Mouse (Mus musculus): ENCODE results near the gene Itsn1. TPM values are rescaled to one million over a fixed set of nuclear protein-coding genes. Genes with fewer than 3 reads are reported as not detected.

Gene Itsn1
- polyA plus RNA-seq, 1 experiment from 2014 or later = 32.5 TPM

DNA sequence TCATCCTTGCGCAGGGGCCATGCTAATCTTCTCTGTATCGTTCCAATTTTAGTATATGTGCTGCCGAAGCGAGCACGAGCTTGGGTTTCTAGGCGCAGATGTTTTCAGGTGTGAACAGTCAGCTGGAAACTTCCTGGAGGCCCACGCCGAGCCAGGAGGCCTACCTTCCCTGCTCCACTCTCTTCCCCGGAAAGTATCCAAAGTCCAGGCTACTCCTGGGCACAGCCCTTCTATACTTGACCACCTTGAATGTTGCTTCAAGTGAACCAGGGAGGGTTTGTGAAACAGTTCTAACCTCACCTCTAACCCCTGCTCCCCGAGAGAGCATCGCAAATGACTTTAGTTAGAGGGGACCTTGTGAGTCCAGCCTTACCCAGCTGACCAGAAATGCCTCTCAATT, 192.3 kb downstream of the Itsn1 start:
- DNase-seq (ENCODE audit: low spot score) (no peak), ATAC-seq (ENCODE audit: insufficient number of reproducible peaks, low FRiP score, low TSS enrichment, low read depth) (no peak)
- H3K4me2 ChIP-seq (ENCODE audit: low read depth, severe bottlenecking) = no peak overlapping the region
- no peak overlapping the region for H3K9ac ChIP-seq (ENCODE audit: low read length)
- no peaks in the 10 kb centered on the region for H3K27me3 ChIP-seq (ENCODE audit: control insufficient read depth, insufficient read depth, low read length)
- H3K9me3 ChIP-seq (ENCODE audit: control insufficient read depth, low read length) = no peaks in the 10 kb centered on the region
- H3K27ac ChIP-seq (replicated peaks; ENCODE audit: low read depth, low read length) = no peak overlapping the region
- WGBS = 90% methylated on average over 11 of the region's 11 CpGs
- peaks cover 22% of the 10 kb centered on the region for H3K36me3 ChIP-seq (ENCODE audit: control insufficient read depth, insufficient read depth, low read length)
- no peaks in the 10 kb centered on the region for H3K4me1 ChIP-seq (ENCODE audit: control insufficient read depth, insufficient read depth, low read length)
- no peak overlapping the region for H3K4me3 ChIP-seq (ENCODE audit: low read depth, low read length)

DNA sequence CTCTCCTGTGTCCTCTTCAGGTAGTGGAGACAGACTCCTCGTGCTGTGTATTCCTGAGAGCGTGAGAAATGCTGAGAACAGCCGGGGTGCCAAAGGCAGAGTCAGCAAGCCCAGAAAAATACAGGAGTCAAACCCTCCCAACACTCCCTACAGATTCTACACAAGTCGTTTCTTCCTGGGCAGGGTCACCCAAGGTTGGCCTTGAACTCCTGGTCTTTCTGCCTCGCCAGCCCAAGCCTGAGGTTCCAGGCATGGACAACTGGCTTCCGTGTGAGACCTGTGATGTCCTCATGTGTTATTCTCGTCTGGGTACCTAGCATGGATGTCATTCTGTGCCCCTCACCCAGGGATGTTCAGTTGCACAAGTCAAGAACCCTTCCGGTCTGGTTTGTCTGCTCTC, 193.9 kb downstream of the Itsn1 start:
- H3K4me3 ChIP-seq (ENCODE audit: low read depth, low read length) = no peak overlapping the region
- H3K27me3 ChIP-seq (ENCODE audit: control insufficient read depth, insufficient read depth, low read length) = no peaks in the 10 kb centered on the region
- no peak overlapping the region for H3K9ac ChIP-seq (ENCODE audit: low read length)
- 78% methylated on average over 8 of the region's 8 CpGs for WGBS
- H3K4me1 ChIP-seq (ENCODE audit: control insufficient read depth, insufficient read depth, low read length) = no peaks in the 10 kb centered on the region
- H3K27ac ChIP-seq (replicated peaks; ENCODE audit: low read depth, low read length) = no peak overlapping the region
- ATAC-seq (ENCODE audit: insufficient number of reproducible peaks, low FRiP score, low TSS enrichment, low read depth) = no peak
- H3K4me2 ChIP-seq (ENCODE audit: low read depth, severe bottlenecking) = no peak overlapping the region
- no peak for DNase-seq (ENCODE audit: low spot score)
- H3K9me3 ChIP-seq (ENCODE audit: control insufficient read depth, low read length) = no peaks in the 10 kb centered on the region
- peaks cover 35% of the 10 kb centered on the region for H3K36me3 ChIP-seq (ENCODE audit: control insufficient read depth, insufficient read depth, low read length)

DNA sequence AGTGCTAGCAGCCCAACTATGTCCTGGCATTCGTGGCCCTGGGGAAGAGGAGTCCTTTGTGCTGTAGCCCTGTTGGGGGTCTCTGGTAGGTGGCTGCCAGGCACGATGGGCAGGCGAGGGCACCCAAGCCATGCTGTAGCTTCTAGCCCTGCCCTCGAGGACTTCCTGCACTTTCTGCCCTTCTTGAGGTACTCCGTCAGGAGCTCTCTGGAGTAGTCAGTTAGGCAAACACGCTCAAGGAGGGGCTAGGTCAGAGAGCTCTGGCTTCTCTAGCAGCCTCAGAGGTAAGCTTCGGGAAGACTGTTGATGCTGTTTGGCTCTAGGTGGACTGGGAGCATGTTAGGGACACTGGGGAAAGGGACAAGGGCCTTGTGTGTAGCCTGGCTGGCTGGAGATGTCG, 195.3 kb downstream of the Itsn1 start:
- Histone ChIP-seq H3K36me3 (ENCODE audit: control insufficient read depth, insufficient read depth, low read length) (peaks cover 42% of the 10 kb centered on the region), H3K4me1 (ENCODE audit: control insufficient read depth, insufficient read depth, low read length) (no peaks in the 10 kb centered on the region), H3K9ac (ENCODE audit: low read length) (no peak overlapping the region), H3K27ac (replicated peaks; ENCODE audit: low read depth, low read length) (no peak overlapping the region), H3K4me2 (ENCODE audit: low read depth, severe bottlenecking) (no peak overlapping the region), H3K4me3 (ENCODE audit: low read depth, low read length) (no peak overlapping the region), H3K9me3 (ENCODE audit: control insufficient read depth, low read length) (no peaks in the 10 kb centered on the region), H3K27me3 (ENCODE audit: control insufficient read depth, insufficient read depth, low read length) (no peaks in the 10 kb centered on the region)
- DNase-seq (ENCODE audit: low spot score) = no peak
- no peak for ATAC-seq (ENCODE audit: insufficient number of reproducible peaks, low FRiP score, low TSS enrichment, low read depth)
- WGBS = 94% methylated on average over 8 of the region's 8 CpGs

DNA sequence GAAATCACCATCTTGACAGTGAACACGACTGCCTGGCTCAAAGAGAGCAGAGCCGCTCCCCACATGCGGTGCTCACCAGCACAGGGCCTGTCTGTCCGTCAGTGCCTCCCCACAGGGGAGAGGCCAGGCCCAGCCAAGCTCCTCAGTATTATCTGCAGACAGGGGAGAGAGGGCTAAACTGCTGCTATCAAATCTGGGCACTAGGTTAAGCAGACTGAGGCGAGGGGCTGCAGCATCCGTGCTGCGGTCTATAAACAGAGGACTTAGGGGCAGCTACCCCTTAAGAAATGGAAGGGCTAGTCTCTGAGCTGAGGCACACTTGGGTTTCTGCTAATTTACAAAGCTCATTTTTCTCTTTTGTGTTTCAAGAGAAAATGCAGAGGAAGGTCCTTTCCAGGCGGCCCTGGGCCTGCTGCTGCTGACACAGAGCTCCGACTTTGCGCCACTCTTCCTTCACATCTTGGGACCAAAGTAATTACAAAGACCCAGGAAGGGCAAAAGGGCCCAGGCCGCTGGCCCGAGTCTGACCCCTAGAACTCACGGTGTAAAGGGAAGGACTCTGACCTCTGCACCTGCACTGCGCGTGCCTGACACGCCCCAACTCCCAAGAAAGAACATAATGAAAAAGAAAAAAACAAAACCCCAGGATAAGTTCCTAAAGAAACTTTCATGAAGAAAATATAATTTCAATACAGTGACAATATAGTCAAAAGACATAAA, 199.0 kb downstream of the Itsn1 start:
- 88% methylated on average over 16 of the region's 16 CpGs for WGBS
- H3K9me3 ChIP-seq (ENCODE audit: control insufficient read depth, low read length) = no peaks in the 10 kb centered on the region
- DNase-seq (ENCODE audit: low spot score) (no peak), ATAC-seq (ENCODE audit: insufficient number of reproducible peaks, low FRiP score, low TSS enrichment, low read depth) (no peak)
- H3K27me3 ChIP-seq (ENCODE audit: control insufficient read depth, insufficient read depth, low read length) = no peaks in the 10 kb centered on the region
- H3K27ac ChIP-seq (replicated peaks; ENCODE audit: low read depth, low read length) = no peak overlapping the region
- H3K36me3 ChIP-seq (ENCODE audit: control insufficient read depth, insufficient read depth, low read length) = peaks cover 41% of the 10 kb centered on the region
- H3K4me1 ChIP-seq (ENCODE audit: control insufficient read depth, insufficient read depth, low read length) = no peaks in the 10 kb centered on the region
- H3K9ac ChIP-seq (ENCODE audit: low read length) = no peak overlapping the region
- H3K4me3 ChIP-seq (ENCODE audit: low read depth, low read length) = no peak overlapping the region
- H3K4me2 ChIP-seq (ENCODE audit: low read depth, severe bottlenecking) = no peak overlapping the region

DNA sequence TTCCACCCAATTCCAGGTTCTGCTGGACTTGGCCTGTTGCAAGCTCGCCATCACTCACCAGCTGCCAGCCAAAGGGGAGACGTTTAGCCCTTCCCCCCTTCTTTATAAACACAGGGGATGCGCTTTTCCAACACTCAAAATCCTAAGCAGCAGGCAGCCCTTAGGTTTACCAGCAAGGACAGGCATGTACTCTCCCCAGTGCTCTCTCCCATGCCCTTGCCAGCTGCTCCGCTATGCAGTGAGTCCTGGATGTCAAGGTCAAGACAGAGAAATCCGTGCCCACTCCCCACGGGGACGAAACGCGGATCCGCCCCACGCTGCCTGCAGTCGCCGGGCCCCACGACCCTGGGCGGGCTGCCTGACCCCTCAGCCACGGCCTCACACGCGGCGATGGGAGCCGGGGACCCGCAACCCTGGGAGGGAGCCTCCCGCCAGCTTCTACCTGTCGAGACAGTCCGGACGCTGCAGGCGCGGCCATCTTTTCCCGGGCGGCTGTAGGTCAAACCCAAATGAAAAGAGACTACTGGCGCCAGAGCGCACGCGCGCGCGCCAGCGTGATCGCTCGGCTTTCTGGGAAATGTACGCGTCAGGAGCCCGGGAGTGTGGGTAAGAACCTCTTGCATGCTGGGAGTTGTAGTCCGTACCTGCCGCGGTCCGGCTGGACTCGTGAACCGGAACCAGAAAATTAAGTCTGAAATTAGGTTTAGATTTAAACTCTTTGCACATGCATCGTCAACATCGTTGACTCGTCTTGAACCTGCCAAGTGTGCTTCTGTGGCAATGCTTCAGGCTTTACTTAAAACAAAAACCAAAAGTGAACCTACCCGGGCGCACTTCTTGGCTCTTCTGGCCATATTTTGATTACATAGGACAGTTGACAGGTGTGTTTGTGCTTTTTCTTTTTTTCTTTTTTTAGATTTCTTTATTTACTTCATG, 202.3 kb downstream of the Itsn1 start:
- Histone ChIP-seq H3K36me3 (ENCODE audit: control insufficient read depth, insufficient read depth, low read length) (peaks cover 20% of the 10 kb centered on the region), H3K9me3 (ENCODE audit: control insufficient read depth, low read length) (no peaks in the 10 kb centered on the region), H3K9ac (ENCODE audit: low read length) (peak overlapping the region; percentile 95), H3K27ac (replicated peaks; ENCODE audit: low read depth, low read length) (peak overlapping the region; percentile 53; the same call in 1 of the 2 replicates), H3K27me3 (ENCODE audit: control insufficient read depth, insufficient read depth, low read length) (no peaks in the 10 kb centered on the region), H3K4me1 (ENCODE audit: control insufficient read depth, insufficient read depth, low read length) (no peaks in the 10 kb centered on the region), H3K4me3 (ENCODE audit: low read depth, low read length) (peak overlapping the region; percentile 99), H3K4me2 (ENCODE audit: low read depth, severe bottlenecking) (peak overlapping the region; percentile 70)
- WGBS = under 1% methylated on average over 53 of the region's 53 CpGs
- DNase-seq (ENCODE audit: low spot score) (peak; percentile 94), ATAC-seq (ENCODE audit: insufficient number of reproducible peaks, low FRiP score, low TSS enrichment, low read depth) (peak; percentile 89)

DNA sequence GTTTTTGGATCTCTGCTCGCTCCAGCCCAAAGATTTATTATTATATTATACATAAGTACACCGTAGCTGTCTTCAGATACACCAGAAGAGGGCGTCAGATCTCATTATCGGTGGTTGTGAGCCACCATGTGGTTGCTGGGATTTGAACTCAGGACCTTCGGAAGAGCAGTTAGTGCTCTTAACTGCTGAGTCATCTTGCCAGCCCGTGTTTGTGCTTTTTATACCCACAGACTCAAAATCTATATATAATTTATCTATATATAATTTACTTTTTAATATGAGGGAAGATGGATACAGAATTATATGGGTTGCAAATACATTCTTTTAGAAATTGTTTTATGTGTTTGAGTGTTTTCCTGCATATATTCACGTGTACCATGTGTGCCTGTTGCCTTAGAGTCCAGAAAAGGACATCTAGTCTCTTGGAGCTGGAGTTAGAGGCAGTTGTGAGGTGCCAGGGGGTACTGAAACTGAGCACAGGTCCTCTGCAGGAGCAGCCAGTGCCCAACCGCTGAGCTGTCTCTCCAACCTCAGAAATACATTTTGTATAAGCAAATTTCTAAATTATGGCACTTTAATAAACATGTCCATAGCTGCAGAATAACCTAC, 203.1 kb downstream of the Itsn1 start:
- Histone ChIP-seq H3K36me3 (ENCODE audit: control insufficient read depth, insufficient read depth, low read length) (peaks cover 12% of the 10 kb centered on the region), H3K27me3 (ENCODE audit: control insufficient read depth, insufficient read depth, low read length) (no peaks in the 10 kb centered on the region), H3K4me3 (ENCODE audit: low read depth, low read length) (peak overlapping the region; percentile 99; the same call in 1 of the 2 replicates), H3K4me1 (ENCODE audit: control insufficient read depth, insufficient read depth, low read length) (no peaks in the 10 kb centered on the region), H3K27ac (replicated peaks; ENCODE audit: low read depth, low read length) (no peak overlapping the region), H3K4me2 (ENCODE audit: low read depth, severe bottlenecking) (peak overlapping the region; percentile 70; the same call in 1 of the 2 replicates), H3K9ac (ENCODE audit: low read length) (no peak overlapping the region), H3K9me3 (ENCODE audit: control insufficient read depth, low read length) (no peaks in the 10 kb centered on the region)
- 58% methylated on average over 8 of the region's 8 CpGs for WGBS
- ATAC-seq (ENCODE audit: insufficient number of reproducible peaks, low FRiP score, low TSS enrichment, low read depth) (no peak), DNase-seq (ENCODE audit: low spot score) (no peak)

DNA sequence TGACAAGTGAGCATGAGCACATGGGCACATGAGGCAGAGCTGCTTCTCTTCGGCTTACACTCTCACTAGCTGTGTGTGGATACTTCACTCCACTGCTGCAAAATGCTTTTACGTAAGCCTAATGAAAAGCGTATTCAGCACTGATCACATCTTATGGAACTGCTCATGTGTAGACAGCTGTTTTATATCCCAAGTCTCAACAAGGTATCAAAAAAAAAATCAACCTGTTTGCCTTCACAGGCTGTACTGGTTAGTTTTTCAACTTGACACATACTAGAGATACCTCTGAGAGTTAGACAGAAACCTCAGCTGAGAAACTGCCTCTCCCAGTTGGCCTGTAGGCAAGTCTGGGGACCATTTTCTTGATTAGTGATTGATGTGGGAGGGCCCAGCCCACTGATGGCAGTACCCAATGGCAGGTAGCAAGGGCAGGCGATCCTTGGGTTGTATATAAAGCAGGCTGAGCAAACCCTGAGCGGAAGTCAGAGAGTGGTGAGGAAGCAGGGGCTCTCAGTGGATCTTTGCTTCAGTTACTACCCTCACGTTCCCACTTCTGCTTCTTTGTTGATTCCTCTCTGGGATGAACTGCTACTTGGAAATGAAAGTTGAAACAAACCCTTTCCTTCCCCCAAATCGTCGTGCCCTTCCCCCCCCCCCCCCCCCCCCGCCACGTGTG, 203.9 kb downstream of the Itsn1 start:
- Histone ChIP-seq H3K4me2 (ENCODE audit: low read depth, severe bottlenecking) (no peak overlapping the region), H3K9me3 (ENCODE audit: control insufficient read depth, low read length) (no peaks in the 10 kb centered on the region), H3K36me3 (ENCODE audit: control insufficient read depth, insufficient read depth, low read length) (peaks cover 7% of the 10 kb centered on the region), H3K27me3 (ENCODE audit: control insufficient read depth, insufficient read depth, low read length) (no peaks in the 10 kb centered on the region), H3K4me1 (ENCODE audit: control insufficient read depth, insufficient read depth, low read length) (no peaks in the 10 kb centered on the region), H3K9ac (ENCODE audit: low read length) (no peak overlapping the region), H3K4me3 (ENCODE audit: low read depth, low read length) (no peak overlapping the region), H3K27ac (replicated peaks; ENCODE audit: low read depth, low read length) (no peak overlapping the region)
- ATAC-seq (ENCODE audit: insufficient number of reproducible peaks, low FRiP score, low TSS enrichment, low read depth) (no peak), DNase-seq (ENCODE audit: low spot score) (no peak)
- WGBS = 62% methylated on average over 8 of the region's 10 CpGs

DNA sequence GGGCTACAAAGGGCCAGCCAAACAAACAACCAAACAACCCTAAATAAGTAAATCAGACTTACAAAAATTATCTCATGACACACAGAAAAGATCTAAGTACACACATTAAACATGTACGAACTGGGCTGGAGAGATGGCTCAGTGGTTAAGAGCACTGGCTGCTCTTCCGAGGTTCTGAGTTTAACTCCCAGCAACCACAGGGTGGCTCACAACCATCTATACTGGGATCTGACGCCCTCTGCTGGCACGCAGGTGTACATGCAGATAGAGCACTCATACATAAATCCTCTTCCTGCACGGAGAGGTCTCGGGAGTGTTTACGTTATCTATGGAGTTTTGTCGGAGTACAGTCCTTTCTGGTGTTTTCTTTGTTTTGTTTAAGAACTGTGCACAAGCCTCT, 206.0 kb downstream of the Itsn1 start:
- Histone ChIP-seq H3K27me3 (ENCODE audit: control insufficient read depth, insufficient read depth, low read length) (no peaks in the 10 kb centered on the region), H3K27ac (replicated peaks; ENCODE audit: low read depth, low read length) (no peak overlapping the region), H3K9ac (ENCODE audit: low read length) (no peak overlapping the region), H3K9me3 (ENCODE audit: control insufficient read depth, low read length) (no peaks in the 10 kb centered on the region), H3K4me2 (ENCODE audit: low read depth, severe bottlenecking) (no peak overlapping the region), H3K4me3 (ENCODE audit: low read depth, low read length) (no peak overlapping the region), H3K36me3 (ENCODE audit: control insufficient read depth, insufficient read depth, low read length) (no peaks in the 10 kb centered on the region), H3K4me1 (ENCODE audit: control insufficient read depth, insufficient read depth, low read length) (no peaks in the 10 kb centered on the region)
- WGBS = 41% methylated on average over 8 of the region's 8 CpGs
- ATAC-seq (ENCODE audit: insufficient number of reproducible peaks, low FRiP score, low TSS enrichment, low read depth) = no peak
- peak; percentile 59 for DNase-seq (ENCODE audit: low spot score)
